Mouse (Mus musculus) hematopoietic multipotent progenitor cell, adult 10-12 weeks (in vitro differentiated cells): ENCODE data around the gene Secisbp2l. TPM values are rescaled to one million over a fixed set of nuclear protein-coding genes. Genes with fewer than 3 reads are reported as not detected.

ENCODE experiments used
- polyA plus RNA-seq: library from polyadenylated mRNA; stranded (reverse); fragments of >175 nt; gene quantifications from 2 replicates; pipeline ENCODE4 v1.2.3, GENCODE M21; 2012; ENCODE audit warnings: low replicate concordance

Gene Secisbp2l
- 13.6 and 15.6 TPM in 2 replicates for polyA plus RNA-seq

DNA sequence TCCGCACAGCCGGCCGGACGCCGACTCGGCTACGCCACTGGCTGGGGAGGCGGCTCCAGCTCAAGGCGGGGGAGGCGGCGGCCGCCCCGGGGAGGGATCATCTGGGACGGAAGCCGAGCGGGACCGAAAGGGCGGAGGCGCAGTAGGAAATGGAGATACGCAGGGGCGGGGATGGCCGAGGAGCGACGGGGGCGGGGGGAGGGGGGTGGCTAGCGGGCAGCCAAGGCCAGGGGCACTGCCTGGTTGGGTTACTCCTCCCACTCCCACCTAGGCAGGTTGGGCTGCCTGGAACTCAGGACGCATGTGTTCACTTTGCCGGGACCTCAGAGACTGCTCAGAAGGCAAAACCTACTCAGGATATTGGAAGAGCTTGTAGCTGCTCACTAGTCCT lies at the start of gene Secisbp2l:
TSS of gene Secisbp2l (minus strand) at position 152 of the 391 bp plus-strand sequence.

DNA sequence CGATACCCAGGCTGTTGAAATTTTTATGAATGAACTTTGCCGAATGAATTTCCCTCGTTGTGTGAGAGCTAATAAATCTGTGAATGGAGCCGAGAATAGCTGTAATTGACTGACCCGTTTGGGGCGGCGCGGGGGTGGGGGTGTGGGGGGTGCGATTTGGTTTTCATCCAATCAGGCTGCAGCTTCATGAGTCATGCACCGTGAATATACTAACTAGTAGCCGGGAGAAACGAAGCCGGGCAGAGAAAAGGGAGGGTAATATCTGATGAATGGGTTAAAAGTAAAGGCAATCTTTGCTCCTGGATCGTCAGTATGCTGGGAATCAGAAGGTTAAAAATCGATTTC lies 58.6 kb downstream of the Secisbp2l start, which contains the start of gene Shc4:
TSS of gene Shc4 (minus strand) at position 63 of the 345 bp plus-strand sequence.

Other genes with a start within 250 kb of the Secisbp2l start
- 1.5 and 2.1 TPM in 2 replicates for gene Cep152, start 157.8 kb downstream of the Secisbp2l start, polyA plus RNA-seq
- 36.8 and 38.5 TPM in 2 replicates for gene Eid1, start 109.8 kb downstream of the Secisbp2l start, polyA plus RNA-seq
- gene Shc4, start 58.7 kb downstream of the Secisbp2l start, polyA plus RNA-seq: 0.04 and 0.18 TPM in 2 replicates
- gene Galk2, start 76.2 kb upstream of the Secisbp2l start, polyA plus RNA-seq: 0.98 and 2.7 TPM in 2 replicates
- gene Cops2, start 76.3 kb upstream of the Secisbp2l start, polyA plus RNA-seq: 0.41 and 6.7 TPM in 2 replicates